Mouse (Mus musculus) lung, adult 2 months (tissue): ENCODE data around the gene Socs7. TPM values are rescaled to one million over a fixed set of nuclear protein-coding genes. Genes with fewer than 3 reads are reported as not detected.

Experiments used
- DNase-seq: peaks from one replicate; pipeline ENCODE4 v3.0.0; 2022
- H3K4me1 ChIP-seq: fragments of 200-500 bp; 2 replicates; pipeline ENCODE4 v1.6.1; 2011; ENCODE audit warnings: low read length; ENCODE audit not compliant: control insufficient read depth, insufficient read depth
- H3K4me3 ChIP-seq: fragments of 200-500 bp; replicated peaks from 2 replicates; pipeline ENCODE3; 2011; ENCODE audit warnings: low read depth, mild to moderate bottlenecking, control low read depth, low read length; ENCODE audit errors: extremely low read depth
- CTCF ChIP-seq: fragments of 200-500 bp; IDR thresholded peaks from 2 replicates; pipeline ENCODE4 v1.5.1; 2011; ENCODE audit warnings: mild to moderate bottlenecking, low read length, control low read depth; ENCODE audit not compliant: insufficient read depth
- POLR2A ChIP-seq: fragments of 200-500 bp; IDR thresholded peaks from 2 replicates; pipeline ENCODE4 v1.6.1; 2011; ENCODE audit warnings: low read depth, mild to moderate bottlenecking, control low read depth, low read length, borderline replicate concordance; ENCODE audit errors: extremely low read depth
- WGBS: fragments of 180-500 bp; shearing (Covaris S2); methylation state at CpG from one replicate; pipeline ENCODE4 v1.1.7; 2018; 5-methylcytosine and 5-hydroxymethylcytosine counted together
- polyA plus RNA-seq: library from polyadenylated mRNA; depleted of rRNA; stranded (reverse); fragments of >200 nt; gene quantifications from 2 replicates; pipeline ENCODE4 v1.2.3, GENCODE M21; 2012

The Socs7 gene
- polyA plus RNA-seq, 1 experiment, result 11.3 TPM

- DNase-seq, result no peak
- Histone ChIP-seq H3K4me3 (no peak overlapping the region), H3K4me1 (peaks cover 5% of the 10 kb centered on the region)
- WGBS, result 25% methylated on average over 3 of the region's 3 CpGs
- no peak for TF ChIP-seq POLR2A
These were observed 62.5 kb downstream of the Socs7 start for GRCm38 (mm10) chr11:97424802-97425201.

GRCm38 (mm10) chr11:97427794-97428725 lies 65.7 kb downstream of the Socs7 start:
- DNase-seq, result peak; percentile 72
- TF ChIP-seq POLR2A (no peak), CTCF (no peak)
- peaks cover 7% of the 10 kb centered on the region for H3K4me1 ChIP-seq
- peak overlapping the region; percentile 21 for H3K4me3 ChIP-seq
- 3% methylated on average over 32 of the region's 32 CpGs for WGBS

- no peak for DNase-seq
- no peak overlapping the region for H3K4me3 ChIP-seq
- peaks cover 8% of the 10 kb centered on the region for H3K4me1 ChIP-seq
- 34% methylated on average over 4 of the region's 4 CpGs for WGBS
- TF ChIP-seq POLR2A (no peak), CTCF (no peak)
These were observed 66.4 kb downstream of the Socs7 start for GRCm38 (mm10) chr11:97428726-97429077.

GRCm38 (mm10) chr11:97429615-97430014 lies 67.3 kb downstream of the Socs7 start:
- no peak overlapping the region for H3K4me3 ChIP-seq
- no peak for DNase-seq
- TF ChIP-seq POLR2A (no peak), CTCF (no peak)
- WGBS, result 52% methylated on average over 8 of the region's 8 CpGs
- H3K4me1 ChIP-seq, result peaks cover 8% of the 10 kb centered on the region

GRCm38 (mm10) chr11:97432015-97432414 lies 69.7 kb downstream of the Socs7 start:
- Histone ChIP-seq H3K4me1 (peaks cover 21% of the 10 kb centered on the region), H3K4me3 (no peak overlapping the region)
- TF ChIP-seq CTCF, result peak; percentile 98
- TF ChIP-seq POLR2A, result no peak
- 6% methylated on average over 3 of the region's 3 CpGs for WGBS
- DNase-seq, result peak; percentile 79

- WGBS, result 38% methylated on average over 8 of the region's 8 CpGs
- TF ChIP-seq CTCF (no peak), POLR2A (no peak)
- no peak for DNase-seq
- Histone ChIP-seq H3K4me1 (peaks cover 26% of the 10 kb centered on the region), H3K4me3 (no peak overlapping the region)
These were observed 70.7 kb downstream of the Socs7 start for GRCm38 (mm10) chr11:97432983-97433539.

- DNase-seq, result no peak
- Histone ChIP-seq H3K4me1 (peaks cover 30% of the 10 kb centered on the region), H3K4me3 (no peak overlapping the region)
- WGBS, result 74% methylated on average over 8 of the region's 8 CpGs
- no peak for TF ChIP-seq CTCF
These were observed 71.8 kb downstream of the Socs7 start for GRCm38 (mm10) chr11:97434121-97434520.

GRCm38 (mm10) chr11:97434704-97435454 lies 72.5 kb downstream of the Socs7 start:
- 3% methylated on average over 15 of the region's 15 CpGs for WGBS
- TF ChIP-seq CTCF, result peak; percentile 30
- peak; percentile 87; the same call in 1 of the 2 replicates for TF ChIP-seq POLR2A
- H3K4me3 ChIP-seq, result peak overlapping the region; percentile 71
- H3K4me1 ChIP-seq, result peaks cover 34% of the 10 kb centered on the region
- DNase-seq, result peak; percentile 93

GRCm38 (mm10) chr11:97435808-97436491 lies 73.6 kb downstream of the Socs7 start:
- Histone ChIP-seq H3K4me3 (no peak overlapping the region), H3K4me1 (peaks cover 34% of the 10 kb centered on the region)
- 24% methylated on average over 13 of the region's 13 CpGs for WGBS
- TF ChIP-seq CTCF, result no peak
- peak; percentile 35; the same call in 1 of the 2 replicates for TF ChIP-seq POLR2A
- DNase-seq, result peak; percentile 58

- peaks cover 41% of the 10 kb centered on the region for H3K4me1 ChIP-seq
- peak; percentile 76 for DNase-seq
- TF ChIP-seq CTCF (no peak), POLR2A (peak; percentile 8; the same call in 1 of the 2 replicates)
- 10% methylated on average over 5 of the region's 5 CpGs for WGBS
- H3K4me3 ChIP-seq, result no peak overlapping the region
These were observed 75.4 kb downstream of the Socs7 start for GRCm38 (mm10) chr11:97437745-97438144.
